Mouse (Mus musculus) forebrain, postnatal 0 days (tissue): ENCODE results near the gene Far2. TPM values are rescaled to one million over a fixed set of nuclear protein-coding genes. Genes with fewer than 3 reads are reported as not detected.

Source experiments
- ATAC-seq: fragments of 200-750 bp; cut with Nextera tagmentation; 2 replicates; pipeline ENCODE4 v1.8.0; 2017; ENCODE audit warnings: mild to moderate bottlenecking, moderate library complexity
- DNase-seq: peaks from one replicate; pipeline ENCODE4 v3.0.0-alpha.2; 2015
- H3K27ac ChIP-seq: fragments of 300-500 bp; sonication (generic); 2 replicates; pipeline ENCODE4 v1.5.1; 2014; ENCODE audit warnings: low read depth, mild to moderate bottlenecking, antibody characterized with exemption, low read length, moderate library complexity, mixed read lengths
- H3K27me3 ChIP-seq: fragments of 300-500 bp; sonication (generic); 2 replicates; pipeline ENCODE4 v1.6.1; 2014; ENCODE audit warnings: mild to moderate bottlenecking, low read length, mixed read lengths; ENCODE audit not compliant: insufficient read depth
- H3K36me3 ChIP-seq: fragments of 300-500 bp; sonication (generic); 2 replicates; pipeline ENCODE4 v1.6.1; 2014; ENCODE audit warnings: mild to moderate bottlenecking, moderate library complexity; ENCODE audit not compliant: insufficient read depth
- H3K4me1 ChIP-seq: fragments of 300-500 bp; sonication (generic); 2 replicates; pipeline ENCODE4 v1.6.1; 2014; ENCODE audit warnings: antibody characterized with exemption; ENCODE audit not compliant: insufficient read depth
- H3K4me2 ChIP-seq: fragments of 300-500 bp; sonication (generic); 2 replicates; pipeline ENCODE4 v1.6.1; 2014; ENCODE audit warnings: low read depth, mild to moderate bottlenecking, moderate library complexity
- H3K4me3 ChIP-seq: fragments of 300-500 bp; sonication (generic); 2 replicates; pipeline ENCODE4 v1.5.1; 2014; ENCODE audit warnings: low read depth, low read length, mixed read lengths
- H3K9ac ChIP-seq: fragments of 300-500 bp; sonication (generic); 2 replicates; pipeline ENCODE4 v1.6.1; 2014; ENCODE audit warnings: mild to moderate bottlenecking
- H3K9me3 ChIP-seq: fragments of 300-500 bp; sonication (generic); 2 replicates; pipeline ENCODE4 v1.6.1; 2016; ENCODE audit warnings: low read length
- CTCF ChIP-seq: sonication (generic); IDR thresholded peaks from 2 replicates; pipeline ENCODE4 v1.5.1; 2016; ENCODE audit warnings: antibody characterized with exemption, control low read depth, low read depth
- WGBS: fragments of 180-500 bp; shearing (Covaris S2); extraction: QIAGEN DNeasy Blood & Tissue Kit; methylation state at CpG from one replicate; pipeline ENCODE4 v1.1.7; 2014; 5-methylcytosine and 5-hydroxymethylcytosine counted together
- polyA plus RNA-seq: library from polyadenylated mRNA; unstranded; fragments of >200 nt; fragmentation: Nextera tagmentation; extraction: Ambion mirVana; gene quantifications from 2 replicates; pipeline ENCODE4 v1.2.1, GENCODE M21; 2015
- total RNA-seq: library from RNA; depleted of rRNA; stranded (reverse); fragments of >200 nt; gene quantifications from 2 replicates; pipeline ENCODE4 v1.2.3, GENCODE M21; 2014

Far2 gene
- total and polyA plus RNA-seq, 2 experiments from 2014 or later, result 29.5 to 34.0 TPM

GRCm38 (mm10) chr6:148066267-148066666 is 19.2 kb downstream of the Far2 start:
- H3K9me3 ChIP-seq, result no peaks in the 10 kb centered on the region
- no peak overlapping the region for H3K9ac ChIP-seq
- H3K27me3 ChIP-seq, result no peaks in the 10 kb centered on the region
- 72% methylated on average over 5 of the region's 5 CpGs for WGBS
- ATAC-seq (no peak), DNase-seq (no peak)
- H3K4me2 ChIP-seq, result no peak overlapping the region
- no peak overlapping the region for H3K4me3 ChIP-seq
- H3K27ac ChIP-seq, result no peak overlapping the region
- no peak for TF ChIP-seq CTCF
- H3K4me1 ChIP-seq, result no peaks in the 10 kb centered on the region
- H3K36me3 ChIP-seq, result no peaks in the 10 kb centered on the region

DNA sequence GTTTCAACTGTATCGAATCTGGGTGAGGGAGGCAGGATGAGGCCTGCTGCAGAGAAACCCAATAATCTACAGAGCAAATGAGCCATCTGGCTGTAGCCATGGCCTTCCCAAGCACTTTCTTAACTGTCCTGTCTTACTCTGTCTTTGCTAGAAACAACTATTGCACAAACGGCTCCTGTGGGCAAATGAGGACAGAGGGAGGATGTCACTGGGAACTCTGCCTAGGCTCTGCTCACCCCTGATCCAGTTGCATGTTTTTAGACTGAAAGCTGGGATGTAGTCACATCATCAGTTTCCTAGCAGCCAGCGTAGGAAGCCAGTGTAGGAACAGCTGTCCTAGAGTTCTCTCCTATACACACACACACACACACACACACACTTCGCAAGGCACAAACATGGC is 21.7 kb downstream of the Far2 start:
- Histone ChIP-seq H3K27me3 (no peaks in the 10 kb centered on the region), H3K4me3 (no peak overlapping the region), H3K4me2 (no peak overlapping the region), H3K27ac (no peak overlapping the region), H3K36me3 (no peaks in the 10 kb centered on the region), H3K9me3 (no peaks in the 10 kb centered on the region), H3K9ac (no peak overlapping the region), H3K4me1 (no peaks in the 10 kb centered on the region)
- TF ChIP-seq CTCF, result no peak
- WGBS, result 98% methylated on average over 4 of the region's 4 CpGs
- ATAC-seq, result no peak
- DNase-seq, result no peak

GRCm38 (mm10) chr6:148073599-148073998 is 26.5 kb downstream of the Far2 start:
- no peaks in the 10 kb centered on the region for H3K9me3 ChIP-seq
- H3K27ac ChIP-seq, result no peak overlapping the region
- TF ChIP-seq CTCF, result no peak
- ATAC-seq (no peak), DNase-seq (no peak)
- H3K36me3 ChIP-seq, result no peaks in the 10 kb centered on the region
- no peak overlapping the region for H3K4me3 ChIP-seq
- 74% methylated on average over 3 of the region's 3 CpGs for WGBS
- H3K4me1 ChIP-seq, result no peaks in the 10 kb centered on the region
- no peak overlapping the region for H3K4me2 ChIP-seq
- H3K27me3 ChIP-seq, result no peaks in the 10 kb centered on the region
- H3K9ac ChIP-seq, result no peak overlapping the region

- H3K27me3 ChIP-seq, result no peaks in the 10 kb centered on the region
- no peaks in the 10 kb centered on the region for H3K9me3 ChIP-seq
- H3K4me3 ChIP-seq, result no peak overlapping the region
- no peak overlapping the region for H3K27ac ChIP-seq
- H3K4me2 ChIP-seq, result no peak overlapping the region
- no peak for DNase-seq
- no peaks in the 10 kb centered on the region for H3K36me3 ChIP-seq
- no peak for TF ChIP-seq CTCF
- peak; percentile 56 for ATAC-seq
- H3K4me1 ChIP-seq, result no peaks in the 10 kb centered on the region
- no peak overlapping the region for H3K9ac ChIP-seq
Measured at GRCm38 (mm10) chr6:148074211-148074864, 27.3 kb downstream of the Far2 start.

DNA sequence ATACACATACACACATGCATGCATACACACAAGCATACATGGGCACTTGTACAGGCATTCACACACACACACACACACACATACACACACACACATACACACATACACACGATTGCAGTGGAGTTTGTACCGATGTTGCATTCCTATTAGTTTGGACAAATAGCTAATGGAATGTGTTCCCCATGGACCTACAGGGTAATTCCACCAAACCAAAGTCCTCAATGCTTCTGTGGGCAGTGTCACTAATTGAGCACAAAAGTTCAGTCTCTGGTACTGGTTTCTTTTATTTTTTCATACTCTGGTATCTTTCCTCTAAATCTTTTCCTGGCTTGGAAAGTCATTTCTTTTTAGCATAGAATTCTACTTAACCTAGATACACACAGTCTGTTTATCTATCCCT is 36.8 kb downstream of the Far2 start:
- no peaks in the 10 kb centered on the region for H3K9me3 ChIP-seq
- DNase-seq (no peak), ATAC-seq (no peak)
- TF ChIP-seq CTCF, result no peak
- no peaks in the 10 kb centered on the region for H3K4me1 ChIP-seq
- H3K9ac ChIP-seq, result no peak overlapping the region
- no peak overlapping the region for H3K27ac ChIP-seq
- 88% methylated on average over 2 of the region's 2 CpGs for WGBS
- no peaks in the 10 kb centered on the region for H3K36me3 ChIP-seq
- no peaks in the 10 kb centered on the region for H3K27me3 ChIP-seq
- no peak overlapping the region for H3K4me2 ChIP-seq
- H3K4me3 ChIP-seq, result no peak overlapping the region

DNA sequence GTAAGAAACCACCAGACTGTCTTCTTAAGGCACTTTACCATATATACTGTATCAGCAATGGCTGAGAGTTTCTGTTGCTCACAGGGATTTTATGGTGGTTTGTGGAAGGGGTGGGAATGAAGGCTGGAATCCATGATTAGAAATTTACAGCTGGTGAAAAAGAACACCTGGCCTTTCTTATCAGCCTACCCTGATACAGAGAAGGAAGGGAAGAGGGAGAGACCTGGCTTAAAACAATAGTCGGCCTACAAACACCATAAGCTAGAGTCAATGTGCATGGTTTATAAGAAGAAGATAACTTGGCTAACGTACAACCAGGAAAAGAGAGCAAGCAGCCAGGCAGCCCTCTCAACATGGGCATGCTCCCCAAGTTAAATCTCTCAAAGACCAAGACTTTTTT is 37.3 kb downstream of the Far2 start:
- no peak for ATAC-seq
- Histone ChIP-seq H3K27me3 (no peaks in the 10 kb centered on the region), H3K4me2 (no peak overlapping the region), H3K4me1 (no peaks in the 10 kb centered on the region), H3K9me3 (no peaks in the 10 kb centered on the region), H3K9ac (no peak overlapping the region), H3K36me3 (no peaks in the 10 kb centered on the region), H3K4me3 (no peak overlapping the region), H3K27ac (no peak overlapping the region)
- 97% methylated on average over 2 of the region's 2 CpGs for WGBS
- TF ChIP-seq CTCF, result no peak
- DNase-seq, result no peak

DNA sequence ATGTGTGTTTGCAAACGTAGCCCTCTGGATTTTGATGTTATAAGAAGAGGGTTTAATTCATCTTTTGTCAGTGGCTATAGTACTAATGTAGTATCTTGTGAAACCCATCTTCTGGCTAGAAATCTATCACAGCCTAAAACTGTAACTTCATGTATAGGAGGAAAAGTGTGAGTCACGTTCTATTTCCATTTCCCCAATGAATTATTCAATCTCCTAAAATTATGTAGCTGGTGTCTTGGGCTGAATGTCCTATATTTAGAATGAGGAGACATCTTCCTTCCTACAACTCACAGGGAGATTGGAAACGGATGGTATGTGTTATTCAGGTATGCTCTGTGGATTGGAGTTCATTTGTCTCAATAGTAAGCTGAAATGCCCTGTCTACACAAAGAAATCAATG is 50.0 kb downstream of the Far2 start:
- H3K9ac ChIP-seq, result no peak overlapping the region
- peak; percentile 36 for ATAC-seq
- H3K27ac ChIP-seq, result no peak overlapping the region
- peak; percentile 16 for DNase-seq
- H3K4me1 ChIP-seq, result no peaks in the 10 kb centered on the region
- WGBS, result 58% methylated on average over 3 of the region's 3 CpGs
- H3K9me3 ChIP-seq, result no peaks in the 10 kb centered on the region
- H3K36me3 ChIP-seq, result no peaks in the 10 kb centered on the region
- no peak overlapping the region for H3K4me2 ChIP-seq
- no peak overlapping the region for H3K4me3 ChIP-seq
- no peak for TF ChIP-seq CTCF
- H3K27me3 ChIP-seq, result no peaks in the 10 kb centered on the region
